Mouse (Mus musculus) liver, embryonic 18 days (tissue): ENCODE measurements around the gene Gm5414. TPM values are rescaled to one million over a fixed set of nuclear protein-coding genes. Genes with fewer than 3 reads are reported as not detected.

ENCODE experiments used
- polyA plus RNA-seq: library from polyadenylated mRNA; depleted of rRNA; stranded (reverse); fragments of >200 nt; gene quantifications from 2 replicates; pipeline ENCODE4 v1.2.3, GENCODE M21; 2012; rRNA removed

Gene Gm5414
- not detected in 2 replicates for polyA plus RNA-seq

DNA sequence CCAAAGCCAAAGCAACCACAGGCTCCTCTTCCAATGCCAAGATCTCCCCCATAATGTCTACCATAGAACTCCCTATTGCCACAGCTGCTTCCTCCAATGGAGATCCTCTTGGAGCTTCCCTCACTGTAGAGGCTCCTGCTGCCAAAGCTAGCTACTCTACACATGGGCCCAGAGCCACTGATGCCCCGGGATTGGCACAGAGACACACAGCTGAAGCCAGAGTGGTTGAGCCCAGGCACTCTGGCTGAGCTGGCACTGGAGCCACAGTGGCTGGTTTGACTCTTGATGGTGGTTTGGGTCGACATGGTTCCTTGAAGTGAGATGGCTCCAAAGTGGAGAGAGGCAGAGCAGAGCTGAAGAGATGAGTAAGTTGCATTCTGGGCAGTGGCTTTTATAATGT lies at the start of gene Gm5414:
Gene Gm5414 (minus strand): TSS at position 305 of the 400 bp plus-strand sequence.

DNA sequence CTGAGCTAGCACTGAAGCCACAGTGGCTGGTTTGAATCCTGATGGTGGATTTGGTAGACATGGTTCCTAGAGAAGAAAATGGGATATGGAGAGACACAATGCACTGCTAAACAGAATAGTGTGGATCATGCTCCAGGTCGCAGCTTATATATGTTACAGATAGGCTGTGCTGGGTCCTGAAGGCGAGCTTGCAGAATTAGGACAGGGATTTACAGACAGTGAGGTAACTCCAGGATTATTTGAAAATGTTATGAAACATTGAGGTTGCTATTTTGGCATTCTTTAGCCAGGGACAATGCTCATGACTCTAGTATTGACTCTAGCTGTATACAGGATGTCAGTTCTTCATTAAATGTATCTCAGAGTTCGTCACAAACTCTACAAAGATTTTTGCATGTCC lies 19.3 kb upstream of the Gm5414 start, which contains the start of gene Gm5478:
Gene Gm5478 (minus strand): TSS at position 101 of the 400 bp plus-strand sequence.

Other genes with a start within 250 kb of the Gm5414 start
- gene Krt7, start 217.1 kb downstream of the Gm5414 start, polyA plus RNA-seq = 2.6 and 3.0 TPM in 2 replicates
- not detected in 2 replicates for gene Krt87, start 189.4 kb downstream of the Gm5414 start, polyA plus RNA-seq
- gene Krt88, start 180.4 kb downstream of the Gm5414 start, polyA plus RNA-seq = not detected in 2 replicates
- gene Krt81, start 164.4 kb downstream of the Gm5414 start, polyA plus RNA-seq = not detected in 2 replicates
- gene Krt86, start 154.7 kb downstream of the Gm5414 start, polyA plus RNA-seq = 0.07 and 0.22 TPM in 2 replicates
- 0.85 and 1.1 TPM in 2 replicates for gene Krt83, start 136.7 kb downstream of the Gm5414 start, polyA plus RNA-seq
- not detected in 2 replicates for gene Gm49425, start 110.9 kb downstream of the Gm5414 start, polyA plus RNA-seq
- gene Krt84, start 95.4 kb downstream of the Gm5414 start, polyA plus RNA-seq = not detected in 2 replicates
- gene Krt82, start 77.5 kb downstream of the Gm5414 start, polyA plus RNA-seq = not detected in 2 replicates
- gene Krt90, start 65.2 kb downstream of the Gm5414 start, polyA plus RNA-seq = not detected in 2 replicates
- gene Krt75, start 54.3 kb downstream of the Gm5414 start, polyA plus RNA-seq = not detected in 2 replicates
- gene Gm5478, start 19.2 kb upstream of the Gm5414 start, polyA plus RNA-seq = not detected in 2 replicates
- not detected in 2 replicates for gene Krt6b, start 52.1 kb upstream of the Gm5414 start, polyA plus RNA-seq
- gene Krt6a, start 66.1 kb upstream of the Gm5414 start, polyA plus RNA-seq = not detected in 2 replicates
- not detected in 2 replicates for gene Krt5, start 84.7 kb upstream of the Gm5414 start, polyA plus RNA-seq
- not detected in 2 replicates for gene Krt71, start 114.9 kb upstream of the Gm5414 start, polyA plus RNA-seq
- gene Krt72, start 158.3 kb upstream of the Gm5414 start, polyA plus RNA-seq = not detected in 2 replicates
- not detected in 2 replicates for gene Krt73, start 174.2 kb upstream of the Gm5414 start, polyA plus RNA-seq
- gene Krt2, start 190.0 kb upstream of the Gm5414 start, polyA plus RNA-seq = not detected in 2 replicates
- 0.02 TPM in 1 of 2 replicates, not detected in the other for gene Krt1, start 222.6 kb upstream of the Gm5414 start, polyA plus RNA-seq
- gene Krt77, start 241.5 kb upstream of the Gm5414 start, polyA plus RNA-seq = not detected in 2 replicates